Mouse (Mus musculus) hindbrain, embryonic 12.5 days (tissue): ENCODE measurements around the gene Gmfg. TPM values are rescaled to one million over a fixed set of nuclear protein-coding genes. Genes with fewer than 3 reads are reported as not detected.

Experiments used
- ATAC-seq: fragments of 200-750 bp; cut with Nextera tagmentation; 2 replicates; pipeline ENCODE4 v1.8.0; 2017; ENCODE audit warnings: moderate TSS enrichment; ENCODE audit not compliant: low FRiP score
- H3K27ac ChIP-seq: fragments of 300-500 bp; sonication (generic); 2 replicates; pipeline ENCODE4 v1.5.1; 2016; ENCODE audit warnings: mild to moderate bottlenecking
- H3K27me3 ChIP-seq: fragments of 300-500 bp; sonication (generic); 2 replicates; pipeline ENCODE4 v1.6.1; 2016; ENCODE audit warnings: mild to moderate bottlenecking
- H3K36me3 ChIP-seq: fragments of 300-500 bp; sonication (generic); 2 replicates; pipeline ENCODE4 v1.6.1; 2016; ENCODE audit warnings: mild to moderate bottlenecking
- H3K4me1 ChIP-seq: fragments of 300-500 bp; sonication (generic); 2 replicates; pipeline ENCODE4 v1.6.1; 2016
- H3K4me2 ChIP-seq: fragments of 300-500 bp; sonication (generic); replicated peaks from 2 replicates; pipeline ENCODE4 v1.6.1; 2016; ENCODE audit warnings: mild to moderate bottlenecking
- H3K4me3 ChIP-seq: fragments of 300-500 bp; sonication (generic); 2 replicates; pipeline ENCODE4 v1.5.1; 2016; ENCODE audit warnings: mild to moderate bottlenecking
- H3K9ac ChIP-seq: fragments of 300-500 bp; sonication (generic); 2 replicates; pipeline ENCODE4 v1.6.1; 2016; ENCODE audit warnings: mild to moderate bottlenecking, moderate library complexity
- H3K9me3 ChIP-seq: fragments of 300-500 bp; sonication (generic); replicated peaks from 2 replicates; pipeline ENCODE4 v1.6.1; 2016; ENCODE audit warnings: mild to moderate bottlenecking
- WGBS: fragments of 180-500 bp; shearing (Covaris S2); methylation state at CpG from one replicate; pipeline ENCODE4 v1.1.7; 2016; 5-methylcytosine and 5-hydroxymethylcytosine counted together
- polyA plus RNA-seq: library from polyadenylated mRNA; unstranded; fragments of >200 nt; fragmentation: Nextera tagmentation; extraction: Ambion mirVana; gene quantifications from 2 replicates; pipeline ENCODE4 v1.2.1, GENCODE M21; 2016

Gmfg gene
- polyA plus RNA-seq, 1 experiment from 2014 or later: 6.5 TPM

DNA sequence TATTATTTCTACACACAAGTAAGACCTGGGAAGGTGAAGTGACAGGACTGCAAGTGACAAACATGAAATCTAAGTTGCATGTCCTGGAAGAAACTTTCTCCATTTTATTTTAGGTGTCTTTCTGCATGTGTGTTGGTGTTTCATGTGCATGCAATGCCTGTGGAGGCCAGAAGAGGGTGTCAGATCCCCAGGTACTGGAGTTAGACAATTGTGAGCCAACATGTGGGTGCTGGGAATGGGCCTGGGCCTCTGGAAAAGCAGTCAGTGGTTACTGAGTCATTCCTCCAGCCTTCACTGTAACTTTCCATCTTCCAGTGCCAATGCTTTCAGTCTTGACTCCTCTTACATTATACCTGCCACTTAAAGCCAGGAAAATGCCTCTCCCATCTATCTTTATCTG is 19.9 kb upstream of the Gmfg start:
- no peaks in the 10 kb centered on the region for H3K4me1 ChIP-seq
- no peak overlapping the region for H3K9ac ChIP-seq
- no peak overlapping the region for H3K27ac ChIP-seq
- H3K9me3 ChIP-seq: no peaks in the 10 kb centered on the region
- H3K36me3 ChIP-seq: peaks cover 83% of the 10 kb centered on the region
- no peak overlapping the region for H3K4me3 ChIP-seq
- no peak overlapping the region for H3K4me2 ChIP-seq
- no peaks in the 10 kb centered on the region for H3K27me3 ChIP-seq
- ATAC-seq: no peak

DNA sequence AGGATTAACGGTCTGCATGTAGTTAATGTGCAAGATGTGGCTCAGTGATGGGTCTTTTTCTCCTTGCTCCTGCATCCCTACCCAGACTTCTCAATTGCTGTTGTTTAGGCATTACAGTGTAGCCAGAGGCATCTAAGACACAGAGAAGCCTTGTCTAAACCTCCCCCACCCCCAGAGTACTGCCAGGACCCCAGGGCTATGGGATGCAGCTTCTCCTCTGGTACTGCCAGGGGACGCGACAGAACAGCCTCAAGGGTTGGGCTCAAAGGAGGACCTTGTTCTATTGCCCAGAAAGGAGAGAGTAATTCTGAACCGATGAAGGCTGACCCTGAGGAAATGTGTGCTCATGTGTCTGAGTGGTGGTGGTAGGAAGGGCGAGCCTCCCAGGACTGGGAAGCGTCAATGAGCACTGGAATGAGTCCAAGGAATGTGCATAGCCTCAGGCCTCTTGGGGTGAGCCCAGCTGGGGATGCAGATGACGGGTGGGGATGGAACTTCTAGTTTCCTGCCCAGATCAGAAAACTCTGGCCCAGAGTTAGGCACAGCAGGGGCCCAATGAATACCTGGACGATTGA is 19.1 kb upstream of the Gmfg start:
- ATAC-seq: no peak
- peaks cover 83% of the 10 kb centered on the region for H3K36me3 ChIP-seq
- H3K4me3 ChIP-seq: no peak overlapping the region
- 90% methylated on average over 8 of the region's 8 CpGs for WGBS
- H3K27ac ChIP-seq: no peak overlapping the region
- H3K9ac ChIP-seq: no peak overlapping the region
- H3K9me3 ChIP-seq: no peaks in the 10 kb centered on the region
- no peaks in the 10 kb centered on the region for H3K4me1 ChIP-seq
- no peak overlapping the region for H3K4me2 ChIP-seq
- H3K27me3 ChIP-seq: no peaks in the 10 kb centered on the region

DNA sequence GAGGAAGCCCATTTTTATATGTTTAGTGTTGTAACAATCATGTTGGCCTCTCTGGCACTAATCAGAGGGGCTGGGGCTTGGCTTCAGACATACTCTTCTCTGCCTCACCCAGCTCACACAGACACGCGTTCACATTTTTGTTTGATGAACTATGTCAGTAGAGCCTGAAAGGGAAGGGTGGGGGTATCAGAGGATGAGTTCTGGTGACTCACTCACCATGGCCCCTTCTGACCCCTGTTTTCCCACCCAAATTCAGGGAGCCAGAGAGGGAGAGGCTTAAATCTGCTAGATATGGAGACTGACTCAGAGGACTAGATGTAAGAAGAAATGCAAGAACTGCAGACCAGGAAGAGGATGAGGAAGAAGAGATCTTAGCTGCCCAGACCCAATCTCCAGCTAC is 17.8 kb upstream of the Gmfg start:
- Histone ChIP-seq H3K9ac (no peak overlapping the region), H3K4me1 (no peaks in the 10 kb centered on the region), H3K4me2 (no peak overlapping the region), H3K27me3 (no peaks in the 10 kb centered on the region), H3K9me3 (no peaks in the 10 kb centered on the region), H3K27ac (no peak overlapping the region), H3K36me3 (peaks cover 82% of the 10 kb centered on the region), H3K4me3 (no peak overlapping the region)
- no peak for ATAC-seq
- 96% methylated on average over 2 of the region's 2 CpGs for WGBS

DNA sequence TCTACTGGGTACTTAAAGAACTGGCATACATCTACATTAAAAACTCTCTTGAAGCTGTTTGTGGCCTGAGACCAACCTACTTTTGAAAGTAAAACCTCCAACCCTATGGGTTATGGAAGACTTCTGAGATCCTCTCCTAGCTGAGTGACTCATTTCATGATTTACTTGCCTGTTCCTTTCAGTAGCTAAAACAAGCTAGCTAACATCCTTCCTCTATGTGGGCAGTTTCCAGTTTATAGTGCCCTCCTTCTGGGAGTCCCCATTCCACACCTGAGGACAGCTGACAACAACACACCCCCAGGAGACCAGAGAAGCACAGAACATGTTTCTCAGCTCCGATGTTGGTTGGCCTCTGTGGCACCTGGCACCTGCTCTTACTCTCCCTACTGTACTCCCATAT is 14.2 kb upstream of the Gmfg start:
- no peaks in the 10 kb centered on the region for H3K4me1 ChIP-seq
- peaks cover 58% of the 10 kb centered on the region for H3K36me3 ChIP-seq
- H3K4me2 ChIP-seq: no peak overlapping the region
- no peaks in the 10 kb centered on the region for H3K9me3 ChIP-seq
- no peak for ATAC-seq
- WGBS: 92% methylated on average over 1 of the region's 1 CpGs
- no peak overlapping the region for H3K4me3 ChIP-seq
- H3K27ac ChIP-seq: no peak overlapping the region
- no peaks in the 10 kb centered on the region for H3K27me3 ChIP-seq
- H3K9ac ChIP-seq: no peak overlapping the region

GRCm38 (mm10) chr7:28427738-28428137 is 9.5 kb upstream of the Gmfg start:
- 0 out of 2 replicates have a peak, but pooled peaks cover 3% of the 10 kb centered on the region for H3K4me1 ChIP-seq
- no peaks in the 10 kb centered on the region for H3K27me3 ChIP-seq
- no peak overlapping the region for H3K9ac ChIP-seq
- ATAC-seq: no peak
- no peak overlapping the region for H3K4me3 ChIP-seq
- H3K9me3 ChIP-seq: no peaks in the 10 kb centered on the region
- H3K4me2 ChIP-seq: no peak overlapping the region
- H3K36me3 ChIP-seq: peaks cover 20% of the 10 kb centered on the region
- H3K27ac ChIP-seq: no peak overlapping the region

- 77% methylated on average over 1 of the region's 1 CpGs for WGBS
- no peak overlapping the region for H3K4me3 ChIP-seq
- ATAC-seq: no peak
- H3K9me3 ChIP-seq: no peaks in the 10 kb centered on the region
- H3K9ac ChIP-seq: no peak overlapping the region
- H3K4me2 ChIP-seq: no peak overlapping the region
- no peaks in the 10 kb centered on the region for H3K27me3 ChIP-seq
- peaks cover 4% of the 10 kb centered on the region for H3K36me3 ChIP-seq
- H3K27ac ChIP-seq: no peak overlapping the region
- peaks cover 28% of the 10 kb centered on the region for H3K4me1 ChIP-seq
Measured at GRCm38 (mm10) chr7:28430512-28430911, 6.7 kb upstream of the Gmfg start.

DNA sequence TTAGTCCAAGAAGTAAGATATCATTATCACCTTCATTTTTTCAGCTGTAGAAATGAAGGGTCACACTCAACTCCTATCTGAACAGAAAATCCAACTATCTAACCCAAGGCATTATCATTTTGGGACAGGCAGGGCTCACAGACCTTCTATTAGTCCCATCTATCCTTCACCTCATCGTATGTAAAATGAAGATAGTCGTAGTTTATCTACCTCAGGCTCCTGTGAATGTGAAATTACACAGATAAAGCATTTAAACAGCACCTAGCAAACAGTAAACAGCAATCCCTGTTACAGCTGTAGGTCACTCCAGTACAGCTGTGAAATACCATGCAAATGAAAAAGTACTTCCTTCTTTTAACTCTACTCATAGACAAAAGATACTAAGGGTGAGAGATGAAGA is 5.0 kb upstream of the Gmfg start:
- Histone ChIP-seq H3K4me2 (no peak overlapping the region), H3K27ac (no peak overlapping the region), H3K9me3 (no peaks in the 10 kb centered on the region), H3K4me1 (peaks cover 28% of the 10 kb centered on the region), H3K4me3 (no peak overlapping the region), H3K36me3 (peaks cover 4% of the 10 kb centered on the region), H3K27me3 (no peaks in the 10 kb centered on the region), H3K9ac (no peak overlapping the region)
- WGBS: 88% methylated on average over 2 of the region's 2 CpGs
- no peak for ATAC-seq

- peak; percentile 62 for ATAC-seq
- WGBS: under 1% methylated on average over 28 of the region's 70 CpGs
- no peaks in the 10 kb centered on the region for H3K9me3 ChIP-seq
- peak overlapping the region; percentile 93 for H3K4me3 ChIP-seq
- H3K4me2 ChIP-seq: peak overlapping the region; percentile 90
- peak overlapping the region; percentile 96 for H3K9ac ChIP-seq
- no peaks in the 10 kb centered on the region; the same call in none of the 2 replicates for H3K36me3 ChIP-seq
- H3K27me3 ChIP-seq: no peaks in the 10 kb centered on the region
- H3K4me1 ChIP-seq: peaks cover 28% of the 10 kb centered on the region
- peak overlapping the region; percentile 67 for H3K27ac ChIP-seq
Measured at GRCm38 (mm10) chr7:28435660-28436259, 1.5 kb upstream of the Gmfg start.

DNA sequence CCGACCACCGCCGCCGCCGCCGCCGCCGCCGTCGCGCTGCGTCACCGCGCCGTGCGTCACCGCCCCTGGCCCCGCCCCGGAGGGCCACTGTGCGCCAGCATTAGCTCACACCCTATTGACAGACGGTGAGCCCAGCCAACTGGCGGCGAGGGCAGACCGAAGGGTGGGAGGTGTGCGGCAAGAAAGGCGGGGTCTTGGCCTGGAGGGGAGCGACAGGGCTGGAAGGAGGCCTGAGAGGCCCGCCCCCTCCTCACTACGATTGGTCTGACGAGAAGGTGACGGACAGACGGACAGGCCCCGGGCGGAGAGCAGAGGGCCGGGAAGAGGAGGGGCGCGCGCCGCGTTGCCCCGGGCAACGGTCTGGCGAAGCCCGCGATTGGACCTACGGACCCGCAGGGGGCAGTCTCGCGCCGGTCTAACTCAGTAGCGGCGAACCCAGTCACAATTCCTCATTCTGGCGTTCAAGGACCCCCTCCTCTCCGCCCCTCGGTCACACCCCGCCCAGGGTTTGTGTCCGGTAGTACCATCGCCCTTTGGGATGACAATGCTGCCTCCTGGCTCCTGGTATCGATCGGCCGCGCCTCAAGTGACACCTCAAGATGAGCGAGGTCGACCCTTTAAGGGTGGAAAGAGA is 859 bp upstream of the Gmfg start:
- H3K27me3 ChIP-seq: no peaks in the 10 kb centered on the region
- peak overlapping the region; percentile 74 for H3K27ac ChIP-seq
- peak overlapping the region; percentile 96 for H3K9ac ChIP-seq
- WGBS: 0% methylated on average over 38 of the region's 64 CpGs
- peak overlapping the region; percentile 62 for H3K4me2 ChIP-seq
- H3K4me1 ChIP-seq: peaks cover 28% of the 10 kb centered on the region
- peak; percentile 99 for ATAC-seq
- H3K36me3 ChIP-seq: no peaks in the 10 kb centered on the region; the same call in none of the 2 replicates
- peak overlapping the region; percentile 93 for H3K4me3 ChIP-seq
- H3K9me3 ChIP-seq: no peaks in the 10 kb centered on the region

DNA sequence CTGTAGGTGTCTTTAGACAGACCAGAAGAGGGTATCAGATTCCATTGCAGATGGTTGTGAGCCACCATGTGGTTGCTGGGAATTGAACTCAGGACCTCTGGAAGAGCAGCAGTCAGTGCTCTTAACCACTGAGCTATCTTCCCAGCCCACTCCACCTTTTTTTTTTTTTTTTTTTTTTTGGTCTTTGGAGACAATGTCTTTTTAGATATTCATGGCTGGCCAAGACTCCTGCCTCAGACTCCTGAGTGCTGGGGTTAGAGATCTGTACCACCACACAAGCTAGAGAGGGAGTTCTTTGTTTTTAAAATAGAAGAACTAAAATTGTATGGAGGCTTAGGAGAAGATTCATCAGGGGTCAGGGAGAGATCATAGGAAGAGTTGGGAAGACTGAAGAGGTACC is 717 bp downstream of the Gmfg start:
- H3K4me1 ChIP-seq: peaks cover 23% of the 10 kb centered on the region
- H3K36me3 ChIP-seq: no peaks in the 10 kb centered on the region
- no peak overlapping the region for H3K9ac ChIP-seq
- H3K27ac ChIP-seq: no peak overlapping the region
- H3K27me3 ChIP-seq: no peaks in the 10 kb centered on the region
- H3K4me3 ChIP-seq: no peak overlapping the region
- H3K4me2 ChIP-seq: no peak overlapping the region
- H3K9me3 ChIP-seq: no peaks in the 10 kb centered on the region
- no peak for ATAC-seq

DNA sequence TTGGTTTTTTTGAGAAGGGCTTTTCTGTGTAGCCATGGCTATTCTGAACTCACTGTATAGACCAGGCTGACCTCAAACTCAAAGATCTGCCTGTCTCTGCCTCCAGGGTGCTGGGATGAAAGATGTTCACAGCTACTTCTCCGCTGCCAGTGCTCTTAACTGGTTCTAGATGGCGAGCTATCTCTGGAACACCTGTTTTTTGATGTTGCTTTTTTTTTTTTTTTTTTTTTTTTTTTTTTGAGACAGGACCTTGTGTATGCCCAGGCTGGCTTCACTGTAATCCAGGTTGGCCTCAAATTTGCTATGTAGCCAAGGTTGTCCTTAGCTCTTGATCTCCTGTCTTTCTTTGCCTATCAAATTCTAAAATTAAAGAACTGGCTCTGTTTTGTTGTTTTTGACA is 1.5 kb downstream of the Gmfg start:
- Histone ChIP-seq H3K4me2 (no peak overlapping the region), H3K27ac (no peak overlapping the region), H3K4me3 (no peak overlapping the region), H3K9ac (no peak overlapping the region), H3K36me3 (no peaks in the 10 kb centered on the region), H3K27me3 (no peaks in the 10 kb centered on the region), H3K9me3 (no peaks in the 10 kb centered on the region), H3K4me1 (peaks cover 17% of the 10 kb centered on the region)
- no peak for ATAC-seq
- 79% methylated on average over 2 of the region's 2 CpGs for WGBS

- ATAC-seq: no peak
- Histone ChIP-seq H3K4me2 (no peak overlapping the region), H3K36me3 (no peaks in the 10 kb centered on the region), H3K4me3 (no peak overlapping the region), H3K9me3 (no peaks in the 10 kb centered on the region), H3K27me3 (no peaks in the 10 kb centered on the region), H3K4me1 (no peaks in the 10 kb centered on the region), H3K9ac (no peak overlapping the region), H3K27ac (no peak overlapping the region)
- 62% methylated on average over 2 of the region's 2 CpGs for WGBS
Measured at GRCm38 (mm10) chr7:28440739-28441138, 3.5 kb downstream of the Gmfg start.
